Mouse (Mus musculus) spleen, postnatal 4 days (tissue): Measurements from ENCODE around the gene Fto.

Experiments used
- DNase-seq, 2 experiments: peaks; one replicate each; pipeline ENCODE4 v3.0.0; 2022; ENCODE audit warnings: low spot score in 2 of 2

Gene Fto

GRCm38 (mm10) chr8:91660879-91661278, 347.6 kb downstream of the Fto start:
- DNase-seq: no peak

GRCm38 (mm10) chr8:91669461-91670071, 356.2 kb downstream of the Fto start:
- no peak for DNase-seq

GRCm38 (mm10) chr8:91676928-91677327, 363.6 kb downstream of the Fto start:
- no peak for DNase-seq

GRCm38 (mm10) chr8:91679451-91679850, 366.1 kb downstream of the Fto start:
- DNase-seq: no peak

GRCm38 (mm10) chr8:91680125-91680524, 366.8 kb downstream of the Fto start:
- DNase-seq: no peak

- DNase-seq: no peak
Measured at GRCm38 (mm10) chr8:91684596-91685317, 371.4 kb downstream of the Fto start.

- DNase-seq: no peak
Measured at GRCm38 (mm10) chr8:91685408-91685807, 372.1 kb downstream of the Fto start.

- DNase-seq: no peak
Measured at GRCm38 (mm10) chr8:91692056-91692721, 378.9 kb downstream of the Fto start.

- DNase-seq: no peak
Measured at GRCm38 (mm10) chr8:91706533-91706932, 393.2 kb downstream of the Fto start.

- no peak for DNase-seq
Measured at GRCm38 (mm10) chr8:91708661-91709060, 395.3 kb downstream of the Fto start.

- no peak for DNase-seq
Measured at GRCm38 (mm10) chr8:91709768-91710167, 396.4 kb downstream of the Fto start.

- DNase-seq: no peak
Measured at GRCm38 (mm10) chr8:91711202-91711601, 397.9 kb downstream of the Fto start.

- no peak for DNase-seq
Measured at GRCm38 (mm10) chr8:91711981-91712598, 398.8 kb downstream of the Fto start.

- no peak for DNase-seq
Measured at GRCm38 (mm10) chr8:91712731-91713569, 399.6 kb downstream of the Fto start.

GRCm38 (mm10) chr8:91713677-91714312, 400.5 kb downstream of the Fto start:
- no peak for DNase-seq

GRCm38 (mm10) chr8:91714733-91715132, 401.4 kb downstream of the Fto start:
- no peak for DNase-seq

GRCm38 (mm10) chr8:91715387-91716085, 402.2 kb downstream of the Fto start:
- DNase-seq: no peak
